Mouse (Mus musculus) lung, postnatal 0 days (tissue): ENCODE results near the gene Ch25h.

Experiments
- CTCF ChIP-seq: IDR thresholded peaks from 2 replicates; pipeline ENCODE4 v1.5.1; 2016; ENCODE audit warnings: antibody characterized with exemption, mild to moderate bottlenecking
- EP300 ChIP-seq: IDR thresholded peaks from 2 replicates; pipeline ENCODE4 v1.6.1; 2016; ENCODE audit warnings: antibody characterized with exemption, mild to moderate bottlenecking, control low read depth

DNA sequence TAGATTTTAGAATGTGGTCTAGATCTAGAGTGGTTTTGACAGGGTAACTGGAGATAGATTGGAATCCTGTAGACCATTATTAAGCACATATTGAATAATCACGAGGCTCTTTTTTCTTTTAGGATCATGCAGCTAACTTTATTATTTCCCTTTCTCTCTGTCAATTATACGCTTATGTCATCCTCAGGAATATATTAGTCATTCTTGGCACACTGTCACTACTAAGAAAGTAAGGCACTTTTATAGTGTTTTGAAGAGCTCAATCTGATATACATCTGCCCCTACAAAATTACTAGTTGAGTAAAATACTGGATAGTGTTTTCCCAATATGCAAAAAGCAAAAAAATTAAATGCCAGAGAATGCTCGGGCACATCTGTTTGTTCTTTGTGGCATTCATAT, 43.6 kb downstream of the Ch25h start:
- TF ChIP-seq EP300: no peak
- TF ChIP-seq CTCF: no peak
